Mouse (Mus musculus) ovary, adult 2 months (tissue): ENCODE measurements around the gene Ubtd2. TPM values are rescaled to one million over a fixed set of nuclear protein-coding genes. Genes with fewer than 3 reads are reported as not detected.

Experiments
- polyA plus RNA-seq: library from polyadenylated mRNA; depleted of rRNA; stranded (reverse); fragments of >200 nt; gene quantifications from 2 replicates; pipeline ENCODE4 v1.2.3, GENCODE M21; 2012; rRNA removed

Gene Ubtd2
- 18.7 and 20.1 TPM in 2 replicates for polyA plus RNA-seq

GRCm38 (mm10) chr11:32454800-32455506 lies at the start of gene Ubtd2:
Gene Ubtd2 (plus strand): TSS chr11:32455370.

GRCm38 (mm10) chr11:32531871-32532764 lies 76.9 kb downstream of the Ubtd2 start, which contains the start of gene Efcab9:
Gene Efcab9 (minus strand): TSS chr11:32532081.

DNA sequence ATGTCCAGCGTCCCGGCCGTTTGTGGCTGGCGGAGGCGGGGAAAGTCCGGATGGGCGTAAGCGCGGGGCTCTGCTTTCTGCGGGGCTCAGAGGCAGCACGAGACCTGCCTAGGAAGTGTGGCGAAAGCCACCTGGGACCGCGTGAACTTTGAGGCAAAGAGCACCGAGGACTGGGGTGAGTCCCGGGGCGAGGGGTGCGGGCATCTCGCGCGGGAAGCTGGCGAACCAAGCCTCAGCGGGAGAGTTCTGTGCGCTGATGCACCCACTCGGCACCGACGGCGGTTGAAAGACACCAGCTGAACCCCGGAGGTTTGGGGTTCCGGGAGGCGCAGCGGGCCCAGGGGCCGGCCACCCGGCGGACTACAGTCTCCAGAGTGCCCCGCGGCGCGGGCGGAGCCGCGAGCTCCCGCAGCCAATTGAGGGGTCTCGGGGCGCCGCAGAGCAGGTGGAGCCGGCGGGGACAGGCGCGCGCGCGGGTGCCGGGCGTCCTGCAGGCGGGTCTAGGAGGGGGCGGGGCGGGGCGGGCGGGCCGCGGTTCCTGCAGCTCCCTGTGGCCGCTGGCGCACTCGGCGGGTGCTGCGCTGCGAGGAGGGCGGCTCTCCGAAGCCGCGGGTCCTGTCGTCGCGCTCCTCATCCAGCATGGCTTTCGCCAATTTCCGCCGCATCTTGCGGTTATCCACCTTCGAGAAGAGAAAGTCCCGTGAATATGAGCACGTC lies 77.8 kb downstream of the Ubtd2 start, which contains the start of gene Stk10:
Gene Stk10 (plus strand): TSS at position 541 of the 717 bp plus-strand sequence.

Other genes with a start within 250 kb of the Ubtd2 start
- gene Snrnp25, start 250.0 kb upstream of the Ubtd2 start, polyA plus RNA-seq: 26.2 and 31.0 TPM in 2 replicates
- gene Rhbdf1, start 233.1 kb upstream of the Ubtd2 start, polyA plus RNA-seq: 234 and 290 TPM in 2 replicates
- 16.3 and 20.6 TPM in 2 replicates for gene Mpg, start 228.9 kb upstream of the Ubtd2 start, polyA plus RNA-seq
- gene Nprl3, start 187.7 kb upstream of the Ubtd2 start, polyA plus RNA-seq: 164 and 171 TPM in 2 replicates
- not detected in 2 replicates for gene Hba-x, start 179.0 kb upstream of the Ubtd2 start, polyA plus RNA-seq
- 306 and 812 TPM in 2 replicates for gene Hba-a1, start 171.9 kb upstream of the Ubtd2 start, polyA plus RNA-seq
- gene Hbq1b, start 168.4 kb upstream of the Ubtd2 start, polyA plus RNA-seq: 0.32 and 0.44 TPM in 2 replicates
- gene Hba-a2, start 158.9 kb upstream of the Ubtd2 start, polyA plus RNA-seq: 555 and 957 TPM in 2 replicates
- not detected in 2 replicates for gene Hbq1a, start 155.3 kb upstream of the Ubtd2 start, polyA plus RNA-seq
- 21.3 and 24.1 TPM in 2 replicates for gene Sh3pxd2b, start 107.5 kb upstream of the Ubtd2 start, polyA plus RNA-seq
- 0.27 TPM in 1 of 2 replicates, not detected in the other for gene Efcab9, start 76.7 kb downstream of the Ubtd2 start, polyA plus RNA-seq
- 11.3 and 14.1 TPM in 2 replicates for gene Stk10, start 77.9 kb downstream of the Ubtd2 start, polyA plus RNA-seq
- gene Fbxw11, start 187.4 kb downstream of the Ubtd2 start, polyA plus RNA-seq: 53.1 and 62.5 TPM in 2 replicates